Mouse (Mus musculus): ENCODE measurements around the gene H2-Aa.

DNA sequence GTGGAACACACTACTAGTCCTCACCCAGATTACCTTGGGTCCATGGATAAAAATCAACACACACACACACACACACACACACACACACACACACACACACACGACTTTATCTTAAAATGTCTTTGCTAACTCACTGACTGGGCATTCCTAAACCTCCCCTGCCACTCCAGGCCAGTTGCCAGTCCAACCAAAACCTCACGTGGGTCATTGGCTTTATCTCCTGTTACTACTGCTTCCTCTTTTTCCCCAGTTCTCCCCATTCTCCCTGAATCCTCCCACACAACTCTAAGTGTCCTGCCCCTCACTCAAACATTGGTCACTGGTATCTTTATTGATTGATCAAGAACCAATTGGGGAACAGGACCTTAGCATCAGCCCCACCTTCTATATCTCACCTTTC, 29.7 kb upstream of the H2-Aa start:
- no peak for TF ChIP-seq CTCF (IDR thresholded peaks at IDR 0.05)
- no peak for TF ChIP-seq POLR2A (IDR thresholded peaks at IDR 0.05; ENCODE audit: insufficient read depth, low read depth, low read length)
